Mouse (Mus musculus) heart, postnatal 0 days (tissue): ENCODE measurements around the gene Gm3854. TPM values are rescaled to one million over a fixed set of nuclear protein-coding genes. Genes with fewer than 3 reads are reported as not detected.
A peak's percentile ranks its signal among the peaks of the same experiment; 100 is the strongest.

ENCODE experiments used
- ATAC-seq: fragments of 200-750 bp; cut with Nextera tagmentation; 2 replicates; pipeline ENCODE4 v1.8.0; 2017; ENCODE audit warnings: low read depth, moderate number of reproducible peaks, moderate library complexity; ENCODE audit not compliant: insufficient read depth
- DNase-seq: peaks from one replicate; pipeline ENCODE4 v3.0.0-alpha.2; 2016; ENCODE audit warnings: low spot score
- H3K27ac ChIP-seq: fragments of 300-500 bp; sonication (generic); 2 replicates; pipeline ENCODE4 v1.5.1; 2014; ENCODE audit warnings: low read depth, mild to moderate bottlenecking
- H3K27me3 ChIP-seq: fragments of 300-500 bp; sonication (generic); 2 replicates; pipeline ENCODE4 v1.6.1; 2014; ENCODE audit warnings: low read length, mixed read lengths; ENCODE audit not compliant: control insufficient read depth, insufficient read depth
- H3K36me3 ChIP-seq: fragments of 300-500 bp; sonication (generic); replicated peaks from 2 replicates; pipeline ENCODE4 v1.6.1; 2014; ENCODE audit warnings: low read length, mixed read lengths; ENCODE audit not compliant: control insufficient read depth, insufficient read depth
- H3K4me1 ChIP-seq: fragments of 300-500 bp; sonication (generic); 2 replicates; pipeline ENCODE4 v1.6.1; 2014; ENCODE audit warnings: antibody characterized with exemption; ENCODE audit not compliant: control insufficient read depth, insufficient read depth
- H3K4me2 ChIP-seq: fragments of 300-500 bp; sonication (generic); 2 replicates; pipeline ENCODE4 v1.6.1; 2014; ENCODE audit warnings: low read depth, mild to moderate bottlenecking, low read length, moderate library complexity
- H3K4me3 ChIP-seq: fragments of 300-500 bp; sonication (generic); 2 replicates; pipeline ENCODE4 v1.5.1; 2014; ENCODE audit warnings: low read depth, low read length
- H3K9ac ChIP-seq: fragments of 300-500 bp; sonication (generic); replicated peaks from 2 replicates; pipeline ENCODE4 v1.6.1; 2014; ENCODE audit warnings: low read depth, low read length, mixed read lengths
- H3K9me3 ChIP-seq: fragments of 300-500 bp; sonication (generic); replicated peaks from 2 replicates; pipeline ENCODE4 v1.6.1; 2016; ENCODE audit warnings: low read length; ENCODE audit not compliant: control insufficient read depth
- CTCF ChIP-seq: IDR thresholded peaks from 2 replicates; pipeline ENCODE4 v1.5.1; 2016; ENCODE audit warnings: antibody characterized with exemption, control low read depth, low read depth
- EP300 ChIP-seq: IDR thresholded peaks from 2 replicates; pipeline ENCODE4 v1.6.1; 2016; ENCODE audit warnings: antibody characterized with exemption, low read depth
- WGBS: fragments of 180-500 bp; shearing (Covaris S2); extraction: QIAGEN DNeasy Blood & Tissue Kit; methylation state at CpG from one replicate; pipeline ENCODE4 v1.1.7; 2014; 5-methylcytosine and 5-hydroxymethylcytosine counted together
- polyA plus RNA-seq: library from polyadenylated mRNA; unstranded; fragments of >200 nt; fragmentation: Nextera tagmentation; extraction: Ambion mirVana; gene quantifications from 2 replicates; pipeline ENCODE4 v1.2.1, GENCODE M21; 2015
- total RNA-seq: library from RNA; depleted of rRNA; stranded (reverse); fragments of >200 nt; gene quantifications from 2 replicates; pipeline ENCODE4 v1.2.3, GENCODE M21; 2014; ENCODE audit warnings: low replicate concordance

Gm3854 gene
- total and polyA plus RNA-seq, 2 experiments from 2014 or later = 0.44 TPM; not detected in 1

- no peak for TF ChIP-seq EP300
- TF ChIP-seq CTCF = no peak
- Histone ChIP-seq H3K27ac (no peak overlapping the region), H3K4me1 (no peaks in the 10 kb centered on the region), H3K36me3 (peaks cover 5% of the 10 kb centered on the region; the same call in 1 of the 2 replicates), H3K27me3 (no peaks in the 10 kb centered on the region), H3K9me3 (no peaks in the 10 kb centered on the region), H3K9ac (no peak overlapping the region), H3K4me2 (no peak overlapping the region), H3K4me3 (no peak overlapping the region)
- 83% methylated on average over 3 of the region's 3 CpGs for WGBS
- DNase-seq = no peak
- ATAC-seq = no peak
Observed at GRCm38 (mm10) chr7:6369460-6369859, 25.9 kb downstream of the Gm3854 start.

GRCm38 (mm10) chr7:6372993-6373392, 29.4 kb downstream of the Gm3854 start:
- Histone ChIP-seq H3K4me3 (no peak overlapping the region), H3K4me2 (no peak overlapping the region), H3K27ac (no peak overlapping the region), H3K9ac (no peak overlapping the region), H3K27me3 (no peaks in the 10 kb centered on the region), H3K4me1 (no peaks in the 10 kb centered on the region), H3K36me3 (peaks cover 5% of the 10 kb centered on the region; the same call in 1 of the 2 replicates), H3K9me3 (no peaks in the 10 kb centered on the region)
- no peak for TF ChIP-seq EP300
- DNase-seq (no peak), ATAC-seq (no peak)
- 81% methylated on average over 3 of the region's 3 CpGs for WGBS

GRCm38 (mm10) chr7:6378441-6378840, 34.9 kb downstream of the Gm3854 start:
- Histone ChIP-seq H3K27ac (no peak overlapping the region), H3K4me3 (no peak overlapping the region), H3K27me3 (no peaks in the 10 kb centered on the region), H3K4me1 (peaks cover 4% of the 10 kb centered on the region; the same call in 1 of the 2 replicates), H3K9ac (no peak overlapping the region), H3K9me3 (no peaks in the 10 kb centered on the region), H3K4me2 (no peak overlapping the region), H3K36me3 (peaks cover 5% of the 10 kb centered on the region; the same call in 1 of the 2 replicates)
- DNase-seq (no peak), ATAC-seq (no peak)
- no peak for TF ChIP-seq CTCF
- 77% methylated on average over 8 of the region's 8 CpGs for WGBS

GRCm38 (mm10) chr7:6381431-6381830, 37.9 kb downstream of the Gm3854 start:
- H3K4me2 ChIP-seq = no peak overlapping the region
- H3K36me3 ChIP-seq = peaks cover 11% of the 10 kb centered on the region; the same call in 1 of the 2 replicates
- 81% methylated on average over 2 of the region's 2 CpGs for WGBS
- ATAC-seq (no peak), DNase-seq (no peak)
- H3K9me3 ChIP-seq = no peaks in the 10 kb centered on the region
- H3K27ac ChIP-seq = no peak overlapping the region
- no peak overlapping the region for H3K4me3 ChIP-seq
- no peak overlapping the region for H3K9ac ChIP-seq
- TF ChIP-seq EP300 (no peak), CTCF (no peak)
- H3K4me1 ChIP-seq = peaks cover 8% of the 10 kb centered on the region; the same call in 1 of the 2 replicates
- no peaks in the 10 kb centered on the region for H3K27me3 ChIP-seq

GRCm38 (mm10) chr7:6383044-6383455, 39.5 kb downstream of the Gm3854 start, which contains the start of gene Zfp28:
Gene Zfp28 (plus strand): TSS chr7:6383295.
- Histone ChIP-seq H3K27me3 (no peaks in the 10 kb centered on the region), H3K27ac (peak within 1 kb of the TSS; percentile 57; the same call in 1 of the 2 replicates), H3K9ac (peak within 1 kb of the TSS; percentile 73), H3K4me1 (peaks cover 8% of the 10 kb centered on the region; the same call in 1 of the 2 replicates), H3K36me3 (peaks cover 11% of the 10 kb centered on the region; the same call in 1 of the 2 replicates), H3K9me3 (no peaks in the 10 kb centered on the region), H3K4me2 (peak within 1 kb of the TSS; percentile 89), H3K4me3 (peak within 1 kb of the TSS; percentile 63)
- DNase-seq (peak; percentile 93), ATAC-seq (peak; percentile 99)
- no peak for TF ChIP-seq EP300
- TF ChIP-seq CTCF = no peak
- under 1% methylated on average over 28 of the region's 28 CpGs for WGBS

- Histone ChIP-seq H3K27me3 (no peaks in the 10 kb centered on the region), H3K9ac (no peak overlapping the region), H3K4me1 (peaks cover 8% of the 10 kb centered on the region; the same call in 1 of the 2 replicates), H3K9me3 (no peaks in the 10 kb centered on the region), H3K36me3 (0 out of 2 replicates have a peak, but pooled peaks cover 7% of the 10 kb centered on the region), H3K4me2 (peak overlapping the region; percentile 89), H3K4me3 (peak overlapping the region; percentile 63), H3K27ac (0 out of 2 replicates have a peak overlapping the region, but pooled peaks have one; percentile 57)
- WGBS = 57% methylated on average over 8 of the region's 8 CpGs
- ATAC-seq = no peak
- DNase-seq = no peak
- TF ChIP-seq CTCF = no peak
- TF ChIP-seq EP300 = no peak
Observed at GRCm38 (mm10) chr7:6384011-6384410, 40.5 kb downstream of the Gm3854 start.
